Mouse (Mus musculus) brain, adult 10 weeks (tissue): ENCODE data around the gene Vmn1r213. TPM values are rescaled to one million over a fixed set of nuclear protein-coding genes. Genes with fewer than 3 reads are reported as not detected.

Experiments used
- polyA plus RNA-seq: library from polyadenylated mRNA; stranded (reverse); fragments of 350-450 nt; fragmentation: Illumina TruSeq; extraction: RNeasy Lipid Tissue Mini Kit (QIAGEN cat#74804); gene quantifications from one replicate; pipeline ENCODE4 v1.2.3, GENCODE M21; 2015; ENCODE audit warnings: low read depth, low replicate concordance

The Vmn1r213 gene
- polyA plus RNA-seq, result not detected

DNA sequence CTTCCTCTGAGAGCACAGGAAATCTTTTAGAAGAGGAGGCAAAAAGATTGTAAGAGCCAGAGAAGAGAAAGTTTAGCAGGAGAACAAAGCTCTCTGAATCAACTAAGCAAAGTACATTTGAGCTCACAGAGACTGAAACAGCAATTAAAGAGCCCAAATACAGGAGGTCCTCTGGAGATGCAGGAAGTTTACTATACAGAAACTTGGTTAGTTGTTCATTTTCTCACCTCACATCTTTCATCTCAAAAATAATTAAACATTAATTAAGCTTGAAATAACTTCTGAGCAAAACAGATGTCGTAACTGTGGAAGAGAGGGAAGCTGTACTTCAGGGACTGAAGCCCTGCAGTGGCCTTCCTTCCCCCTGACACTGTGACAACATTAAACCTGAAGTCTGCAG, at the start of gene Vmn1r213:
Gene Vmn1r213 (plus strand): TSS at position 301 of the 400 bp plus-strand sequence.

GRCm38 (mm10) chr13:23030118-23030517, 22.7 kb downstream of the Vmn1r213 start, which contains the start of gene Vmn1r214:
Vmn1r214 (plus strand) TSS chr13:23030418.

Other genes with a start within 250 kb of the Vmn1r213 start
- gene Vmn1r208, start 230.3 kb upstream of the Vmn1r213 start, polyA plus RNA-seq, result not detected
- gene Vmn1r209, start 198.0 kb upstream of the Vmn1r213 start, polyA plus RNA-seq, result not detected
- not detected for gene Vmn1r210, start 176.3 kb upstream of the Vmn1r213 start, polyA plus RNA-seq
- not detected for gene Vmn1r211, start 150.1 kb upstream of the Vmn1r213 start, polyA plus RNA-seq
- gene Vmn1r212, start 123.5 kb upstream of the Vmn1r213 start, polyA plus RNA-seq, result not detected
- not detected for gene Vmn1r214, start 22.8 kb downstream of the Vmn1r213 start, polyA plus RNA-seq
- gene Vmn1r215, start 60.4 kb downstream of the Vmn1r213 start, polyA plus RNA-seq, result not detected
- not detected for gene Vmn1r217, start 110.6 kb downstream of the Vmn1r213 start, polyA plus RNA-seq
- not detected for gene Vmn1r218, start 125.5 kb downstream of the Vmn1r213 start, polyA plus RNA-seq
- gene Vmn1r219, start 151.7 kb downstream of the Vmn1r213 start, polyA plus RNA-seq, result not detected
- gene Vmn1r220, start 180.3 kb downstream of the Vmn1r213 start, polyA plus RNA-seq, result not detected
- gene Vmn1r221, start 206.5 kb downstream of the Vmn1r213 start, polyA plus RNA-seq, result not detected
- not detected for gene Vmn1r222, start 228.3 kb downstream of the Vmn1r213 start, polyA plus RNA-seq
- not detected for gene Vmn1r223, start 239.5 kb downstream of the Vmn1r213 start, polyA plus RNA-seq